Mouse (Mus musculus) lung, embryonic 15.5 days (tissue): Measurements from ENCODE around the gene Myo1a. TPM values are rescaled to one million over a fixed set of nuclear protein-coding genes. Genes with fewer than 3 reads are reported as not detected.

Experiments
- ATAC-seq: fragments of 200-750 bp; cut with Nextera tagmentation; 2 replicates; pipeline ENCODE4 v1.8.0; 2017; ENCODE audit warnings: moderate number of reproducible peaks, borderline replicate concordance; ENCODE audit not compliant: low FRiP score, low TSS enrichment; ENCODE audit errors: extremely low read depth
- H3K27ac ChIP-seq: fragments of 300-500 bp; sonication (generic); 2 replicates; pipeline ENCODE4 v1.5.1; 2015; ENCODE audit warnings: moderate library complexity, mild to moderate bottlenecking, inconsistent platforms
- H3K27me3 ChIP-seq: fragments of 300-500 bp; sonication (generic); 2 replicates; pipeline ENCODE4 v1.6.1; 2015; ENCODE audit warnings: inconsistent platforms
- H3K36me3 ChIP-seq: fragments of 300-500 bp; sonication (generic); 2 replicates; pipeline ENCODE4 v1.6.1; 2015; ENCODE audit warnings: inconsistent platforms
- H3K4me1 ChIP-seq: fragments of 300-500 bp; sonication (generic); 2 replicates; pipeline ENCODE4 v1.6.1; 2015; ENCODE audit warnings: inconsistent platforms
- H3K4me2 ChIP-seq: fragments of 300-500 bp; sonication (generic); 2 replicates; pipeline ENCODE4 v1.6.1; 2015; ENCODE audit warnings: inconsistent platforms, mild to moderate bottlenecking, moderate library complexity
- H3K4me3 ChIP-seq: fragments of 300-500 bp; sonication (generic); 2 replicates; pipeline ENCODE4 v1.5.1; 2015; ENCODE audit warnings: mild to moderate bottlenecking, inconsistent platforms
- H3K9ac ChIP-seq: fragments of 300-500 bp; sonication (generic); 2 replicates; pipeline ENCODE4 v1.6.1; 2015; ENCODE audit warnings: inconsistent platforms
- H3K9me3 ChIP-seq: fragments of 300-500 bp; sonication (generic); 2 replicates; pipeline ENCODE4 v1.6.1; 2016; ENCODE audit warnings: inconsistent platforms
- whole genome bisulfite sequencing: fragments of 180-500 bp; shearing (Covaris S2); methylation state at CpG from one replicate; pipeline ENCODE4 v1.1.7; 2015; 5-methylcytosine and 5-hydroxymethylcytosine counted together
- polyA plus RNA-seq: library from polyadenylated mRNA; unstranded; fragments of >200 nt; fragmentation: Nextera tagmentation; extraction: Ambion mirVana; gene quantifications from 2 replicates; pipeline ENCODE4 v1.2.1, GENCODE M21; 2015

The Myo1a gene
- polyA plus RNA-seq, 1 experiment from 2014 or later, result 0.34 TPM

- Histone ChIP-seq H3K4me2 (no peak overlapping the region), H3K27ac (no peak overlapping the region), H3K36me3 (no peaks in the 10 kb centered on the region), H3K9me3 (no peaks in the 10 kb centered on the region), H3K9ac (no peak overlapping the region), H3K27me3 (no peaks in the 10 kb centered on the region), H3K4me3 (no peak overlapping the region), H3K4me1 (peaks cover 11% of the 10 kb centered on the region; the same call in 1 of the 2 replicates)
- 56% methylated on average over 7 of the region's 7 CpGs for WGBS
- no peak for ATAC-seq
These were observed 2.8 kb downstream of the Myo1a start for GRCm38 (mm10) chr10:127707721-127708120.

GRCm38 (mm10) chr10:127708850-127709370 is 3.9 kb downstream of the Myo1a start:
- Histone ChIP-seq H3K27ac (no peak overlapping the region), H3K36me3 (no peaks in the 10 kb centered on the region), H3K4me3 (no peak overlapping the region), H3K4me1 (peaks cover 11% of the 10 kb centered on the region; the same call in 1 of the 2 replicates), H3K9ac (no peak overlapping the region), H3K27me3 (no peaks in the 10 kb centered on the region), H3K4me2 (no peak overlapping the region), H3K9me3 (no peaks in the 10 kb centered on the region)
- 78% methylated on average over 3 of the region's 3 CpGs for WGBS
- no peak for ATAC-seq

- no peaks in the 10 kb centered on the region for H3K27me3 ChIP-seq
- no peak overlapping the region for H3K4me3 ChIP-seq
- no peak overlapping the region for H3K9ac ChIP-seq
- no peaks in the 10 kb centered on the region for H3K9me3 ChIP-seq
- no peak overlapping the region for H3K4me2 ChIP-seq
- H3K4me1 ChIP-seq, result peaks cover 7% of the 10 kb centered on the region; the same call in 1 of the 2 replicates
- H3K27ac ChIP-seq, result no peak overlapping the region
- 58% methylated on average over 13 of the region's 13 CpGs for WGBS
- H3K36me3 ChIP-seq, result no peaks in the 10 kb centered on the region
- no peak for ATAC-seq
These were observed 5.4 kb downstream of the Myo1a start for GRCm38 (mm10) chr10:127710331-127710730.

- Histone ChIP-seq H3K36me3 (no peaks in the 10 kb centered on the region), H3K9ac (no peak overlapping the region), H3K4me1 (0 out of 2 replicates have a peak, but pooled peaks cover 2% of the 10 kb centered on the region), H3K9me3 (no peaks in the 10 kb centered on the region), H3K27me3 (no peaks in the 10 kb centered on the region), H3K27ac (no peak overlapping the region), H3K4me2 (no peak overlapping the region), H3K4me3 (no peak overlapping the region)
- ATAC-seq, result no peak
- 69% methylated on average over 6 of the region's 6 CpGs for WGBS
These were observed 7.8 kb downstream of the Myo1a start for GRCm38 (mm10) chr10:127712736-127713135.

- Histone ChIP-seq H3K4me1 (0 out of 2 replicates have a peak, but pooled peaks cover 7% of the 10 kb centered on the region), H3K27me3 (peaks cover 18% of the 10 kb centered on the region; the same call in 1 of the 2 replicates), H3K36me3 (no peaks in the 10 kb centered on the region), H3K9ac (no peak overlapping the region; the same call in 1 of the 2 replicates), H3K9me3 (no peaks in the 10 kb centered on the region), H3K27ac (peak overlapping the region; percentile 42; the same call in 1 of the 2 replicates), H3K4me3 (peak overlapping the region; percentile 14), H3K4me2 (peak overlapping the region; percentile 48)
- WGBS, result 11% methylated on average over 20 of the region's 20 CpGs
- peak; percentile 55; the same call in 1 of the 2 replicates for ATAC-seq
These were observed 16.9 kb downstream of the Myo1a start for GRCm38 (mm10) chr10:127721671-127722418.

GRCm38 (mm10) chr10:127724178-127724577 is 19.2 kb downstream of the Myo1a start, which contains the start of gene Tac2:
TSS of gene Tac2 (plus strand) at chr10:127724478.
- H3K27ac ChIP-seq, result no peak within 1 kb of the TSS
- no peak within 1 kb of the TSS for H3K4me3 ChIP-seq
- no peaks in the 10 kb centered on the region for H3K9me3 ChIP-seq
- H3K4me2 ChIP-seq, result no peak within 1 kb of the TSS
- H3K9ac ChIP-seq, result no peak within 1 kb of the TSS
- H3K27me3 ChIP-seq, result peaks cover 18% of the 10 kb centered on the region; the same call in 1 of the 2 replicates
- H3K36me3 ChIP-seq, result no peaks in the 10 kb centered on the region
- whole genome bisulfite sequencing, result 77% methylated on average over 3 of the region's 3 CpGs
- 0 out of 2 replicates have a peak, but pooled peaks cover 7% of the 10 kb centered on the region for H3K4me1 ChIP-seq
- no peak for ATAC-seq

GRCm38 (mm10) chr10:127725136-127725535 is 20.2 kb downstream of the Myo1a start:
- H3K27ac ChIP-seq, result no peak overlapping the region
- H3K9ac ChIP-seq, result no peak overlapping the region
- 0 out of 2 replicates have a peak, but pooled peaks cover 7% of the 10 kb centered on the region for H3K4me1 ChIP-seq
- ATAC-seq, result no peak
- 63% methylated on average over 4 of the region's 4 CpGs for WGBS
- H3K4me2 ChIP-seq, result no peak overlapping the region
- peaks cover 12% of the 10 kb centered on the region; the same call in 1 of the 2 replicates for H3K27me3 ChIP-seq
- no peak overlapping the region for H3K4me3 ChIP-seq
- no peaks in the 10 kb centered on the region for H3K9me3 ChIP-seq
- H3K36me3 ChIP-seq, result no peaks in the 10 kb centered on the region

GRCm38 (mm10) chr10:127728437-127728836 is 23.5 kb downstream of the Myo1a start:
- Histone ChIP-seq H3K4me3 (no peak overlapping the region), H3K36me3 (no peaks in the 10 kb centered on the region), H3K27ac (no peak overlapping the region), H3K27me3 (no peaks in the 10 kb centered on the region), H3K9me3 (no peaks in the 10 kb centered on the region), H3K4me1 (no peaks in the 10 kb centered on the region), H3K9ac (no peak overlapping the region), H3K4me2 (no peak overlapping the region)
- no peak for ATAC-seq
- 68% methylated on average over 8 of the region's 8 CpGs for WGBS

- H3K36me3 ChIP-seq, result no peaks in the 10 kb centered on the region
- no peak overlapping the region for H3K9ac ChIP-seq
- no peaks in the 10 kb centered on the region for H3K9me3 ChIP-seq
- no peak overlapping the region for H3K4me2 ChIP-seq
- H3K4me3 ChIP-seq, result no peak overlapping the region
- no peak overlapping the region for H3K27ac ChIP-seq
- H3K27me3 ChIP-seq, result no peaks in the 10 kb centered on the region
- no peak for ATAC-seq
- H3K4me1 ChIP-seq, result no peaks in the 10 kb centered on the region
- WGBS, result 69% methylated on average over 11 of the region's 11 CpGs
These were observed 25.4 kb downstream of the Myo1a start for GRCm38 (mm10) chr10:127730285-127730932.

- no peak overlapping the region for H3K4me2 ChIP-seq
These were observed 26.0 kb downstream of the Myo1a start for GRCm38 (mm10) chr10:127730933-127731310.

GRCm38 (mm10) chr10:127731397-127731796 is 26.4 kb downstream of the Myo1a start:
- 22% methylated on average over 5 of the region's 5 CpGs for WGBS
- no peak for ATAC-seq

More at GRCm38 (mm10) chr10:127730933-127731310, 26.0 kb downstream of the Myo1a start:
- no peak for ATAC-seq
- no peak overlapping the region for H3K4me3 ChIP-seq
- H3K9ac ChIP-seq, result no peak overlapping the region
- no peaks in the 10 kb centered on the region for H3K4me1 ChIP-seq
- H3K27ac ChIP-seq, result no peak overlapping the region
- H3K36me3 ChIP-seq, result no peaks in the 10 kb centered on the region
- WGBS, result 40% methylated on average over 9 of the region's 9 CpGs
- H3K9me3 ChIP-seq, result no peaks in the 10 kb centered on the region
- H3K27me3 ChIP-seq, result no peaks in the 10 kb centered on the region

GRCm38 (mm10) chr10:127734434-127734833 is 29.5 kb downstream of the Myo1a start:
- H3K9ac ChIP-seq, result no peak overlapping the region
- H3K4me1 ChIP-seq, result 0 out of 2 replicates have a peak, but pooled peaks cover 6% of the 10 kb centered on the region
- H3K27ac ChIP-seq, result no peak overlapping the region
- H3K4me3 ChIP-seq, result no peak overlapping the region
- no peaks in the 10 kb centered on the region for H3K27me3 ChIP-seq
- H3K9me3 ChIP-seq, result no peaks in the 10 kb centered on the region
- H3K36me3 ChIP-seq, result no peaks in the 10 kb centered on the region
- no peak for ATAC-seq
- H3K4me2 ChIP-seq, result no peak overlapping the region
- 33% methylated on average over 5 of the region's 5 CpGs for WGBS

More at GRCm38 (mm10) chr10:127731397-127731796, 26.4 kb downstream of the Myo1a start:
- Histone ChIP-seq H3K27me3 (no peaks in the 10 kb centered on the region), H3K4me3 (no peak overlapping the region), H3K36me3 (no peaks in the 10 kb centered on the region), H3K4me1 (no peaks in the 10 kb centered on the region), H3K27ac (no peak overlapping the region), H3K4me2 (no peak overlapping the region), H3K9ac (no peak overlapping the region), H3K9me3 (no peaks in the 10 kb centered on the region)
